Mouse (Mus musculus) CD4-positive, CD25-positive, alpha-beta regulatory T cell, adult 2 months (primary cell): Measurements from ENCODE around the gene Cts3.
"Not testable (repeated sequence)": the region's sequence is repeated elsewhere in the genome, so short reads cannot be mapped to it uniquely, and the experiment has no call there.

Experiments
- DNase-seq: peaks from one replicate; pipeline ENCODE4 v3.0.0-alpha.2; 2012; ENCODE audit warnings: low read depth, low spot score

The Cts3 gene

GRCm38 (mm10) chr13:61570027-61570426 is at the start of gene Cts3:
TSS of gene Cts3 (minus strand) at chr13:61570127.
- DNase-seq, result no peak

DNA sequence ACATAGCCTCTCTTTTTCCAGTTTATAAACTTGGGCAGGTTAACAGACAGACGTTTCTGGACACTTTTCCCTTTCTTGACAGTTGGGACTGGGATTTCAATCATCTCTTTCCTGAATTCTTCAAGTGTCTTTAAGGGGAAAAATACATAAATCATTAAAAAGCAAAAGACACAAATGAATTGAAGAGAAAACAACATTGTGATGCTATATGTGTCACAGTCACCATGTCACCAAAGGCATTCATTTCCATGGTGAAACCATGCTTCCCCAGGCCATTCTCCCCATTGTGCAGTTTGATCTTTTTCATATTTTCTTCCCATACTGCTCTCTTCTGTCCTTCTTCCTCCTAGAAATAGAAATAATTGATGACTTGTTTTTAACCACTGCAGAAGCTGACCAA is 1.9 kb downstream of the Cts3 start, which contains the start of gene Gm49352:
Gm49352 (minus strand) TSS at position 101 of the 400 bp plus-strand sequence.
- not testable (repeated sequence) for DNase-seq

- DNase-seq, result no peak
Measured at GRCm38 (mm10) chr13:61541631-61542030, 28.3 kb downstream of the Cts3 start, which contains the start of gene Ctsm. TSS of gene Ctsm (minus strand) at chr13:61541839.
